Mouse (Mus musculus) thymus, postnatal 0 days (tissue): ENCODE measurements at regions not wholly inside any gene's neighbourhood (a gene's known extent, or its start where the extent isn't known, plus 50 kb on each side); places are given as distances from the start of the nearest gene placed in this dataset.

Experiments
- DNase-seq: peaks from one replicate; pipeline ENCODE4 v3.0.0-alpha.2; 2015; ENCODE audit warnings: low spot score

DNA sequence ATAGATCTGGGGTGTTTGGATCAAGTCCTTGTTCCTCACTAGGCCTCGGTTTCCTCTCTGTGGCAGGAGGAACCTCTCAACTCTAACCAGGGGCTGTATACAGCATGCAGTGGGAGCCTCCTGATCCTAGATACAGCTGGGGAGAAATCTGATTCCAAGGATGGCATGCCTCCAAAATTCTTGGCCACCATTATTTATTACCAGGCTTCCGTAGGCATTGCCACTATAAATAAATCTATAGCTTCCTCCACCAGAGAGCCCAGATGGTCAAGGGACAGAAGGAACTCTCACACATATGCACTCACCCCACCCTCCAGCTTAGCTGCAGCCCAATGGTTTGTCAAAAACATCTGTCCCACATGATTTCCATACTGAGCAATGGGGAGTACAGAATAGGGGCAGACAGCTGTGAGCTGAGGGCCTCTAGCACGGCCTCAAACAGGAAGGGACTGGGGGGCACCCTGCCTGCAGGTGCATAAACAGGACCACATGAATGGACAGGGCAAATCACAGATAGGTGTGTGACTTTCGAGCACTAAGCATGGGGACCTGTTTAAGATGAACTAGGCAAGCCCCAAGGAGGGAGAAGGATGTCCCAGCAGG is 100.8 kb upstream of the Mgme1 start:
- DNase-seq, result no peak

DNA sequence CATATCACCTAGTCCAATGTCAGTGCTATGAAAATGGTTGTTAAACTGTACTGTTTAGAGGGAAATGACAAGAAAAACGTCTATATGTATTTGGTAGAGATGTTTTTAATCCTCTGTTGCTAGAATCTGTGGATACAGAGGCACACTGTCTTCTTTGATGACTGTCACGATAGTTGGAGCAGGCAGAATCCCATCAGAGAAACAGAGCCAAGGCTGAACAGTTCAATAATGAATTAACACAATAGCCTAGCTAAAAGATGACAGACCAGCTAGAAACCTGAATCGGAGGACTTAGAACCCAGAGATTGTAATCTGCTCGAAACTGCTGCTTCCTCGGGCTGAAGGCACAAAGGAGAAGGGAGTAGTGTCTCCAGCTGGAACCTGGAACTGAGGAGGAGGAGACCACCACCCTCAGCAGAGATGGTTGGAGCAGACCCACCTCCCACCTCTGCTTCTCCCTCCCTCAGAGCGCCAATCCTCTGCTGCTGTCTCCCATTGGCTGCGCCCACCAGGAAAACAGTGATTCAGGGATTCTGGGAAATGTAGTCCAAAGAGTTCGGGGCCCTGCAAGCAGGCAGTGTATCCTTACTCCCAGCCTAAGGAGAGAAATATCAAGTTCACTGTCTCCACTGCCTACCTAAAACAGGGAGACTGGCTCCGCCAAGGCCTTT is 98.2 kb upstream of the Mgme1 start:
- DNase-seq, result no peak

DNA sequence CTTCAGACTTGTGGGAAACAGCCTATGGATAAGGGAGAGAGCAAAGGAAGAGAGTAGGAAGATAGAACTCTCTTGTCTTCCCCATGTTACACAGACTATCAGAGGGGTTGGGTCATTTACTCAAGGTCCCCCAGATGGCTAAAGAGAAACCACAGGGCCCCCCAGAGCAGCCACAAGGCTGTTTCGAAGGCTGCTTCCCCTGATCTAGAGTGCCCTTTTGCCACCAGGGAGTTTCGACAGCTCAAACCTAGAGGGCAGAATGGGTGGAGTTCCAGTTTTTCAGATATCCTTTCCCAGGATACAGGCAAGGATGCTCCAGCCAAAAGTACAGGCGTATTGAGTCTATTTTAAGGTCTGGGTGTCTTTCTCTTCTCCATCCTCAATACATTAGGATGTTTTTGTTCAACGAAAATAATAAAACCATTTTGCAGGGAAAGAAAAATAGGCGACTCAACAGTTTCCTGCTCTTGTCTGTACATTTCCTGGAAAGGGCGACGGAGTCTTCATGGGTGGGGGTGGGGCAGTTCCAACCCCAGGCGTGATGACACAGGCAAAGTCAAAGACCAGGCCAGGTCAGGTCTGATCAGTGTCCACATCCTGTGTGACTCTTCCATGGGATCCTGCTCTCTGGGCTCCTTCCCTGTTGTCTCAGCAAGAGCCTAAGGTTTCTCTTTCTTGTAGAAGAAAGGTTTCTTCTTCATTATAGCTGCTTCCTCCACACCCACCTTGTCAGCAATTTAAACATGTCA is 96.9 kb upstream of the Mgme1 start:
- DNase-seq, result no peak

DNA sequence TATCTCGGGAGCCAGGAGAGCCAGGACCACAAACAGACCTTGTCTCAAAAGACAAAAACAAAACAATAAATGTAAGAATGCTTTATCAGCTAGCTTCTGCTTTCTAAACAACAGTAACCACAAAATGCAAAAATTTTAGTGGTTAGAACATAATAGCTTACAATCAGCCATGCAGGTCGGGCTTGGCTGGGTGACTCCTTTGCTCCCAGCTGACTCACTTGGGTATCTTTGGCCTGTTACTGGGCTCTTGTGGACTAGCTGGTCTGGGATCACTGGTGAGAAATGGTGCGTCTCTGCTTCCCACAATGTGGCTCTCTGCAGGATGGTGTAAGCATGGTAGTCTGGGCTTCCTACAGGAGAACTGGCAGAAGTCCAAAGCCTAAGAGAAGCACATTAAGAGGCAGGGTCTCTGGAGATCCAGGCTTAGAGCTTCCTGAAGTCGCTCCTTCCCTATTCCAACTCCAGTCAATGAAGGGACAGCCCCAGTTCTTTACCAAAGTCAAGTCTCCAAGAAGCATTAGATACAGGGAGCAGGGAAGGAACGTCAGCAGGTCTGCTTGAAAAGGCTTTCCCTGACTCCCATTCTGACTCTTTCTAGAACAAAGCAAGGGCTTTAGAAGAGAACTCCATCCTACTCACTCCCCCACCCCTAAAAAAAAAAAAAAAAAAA is 96.0 kb upstream of the Mgme1 start:
- no peak for DNase-seq

DNA sequence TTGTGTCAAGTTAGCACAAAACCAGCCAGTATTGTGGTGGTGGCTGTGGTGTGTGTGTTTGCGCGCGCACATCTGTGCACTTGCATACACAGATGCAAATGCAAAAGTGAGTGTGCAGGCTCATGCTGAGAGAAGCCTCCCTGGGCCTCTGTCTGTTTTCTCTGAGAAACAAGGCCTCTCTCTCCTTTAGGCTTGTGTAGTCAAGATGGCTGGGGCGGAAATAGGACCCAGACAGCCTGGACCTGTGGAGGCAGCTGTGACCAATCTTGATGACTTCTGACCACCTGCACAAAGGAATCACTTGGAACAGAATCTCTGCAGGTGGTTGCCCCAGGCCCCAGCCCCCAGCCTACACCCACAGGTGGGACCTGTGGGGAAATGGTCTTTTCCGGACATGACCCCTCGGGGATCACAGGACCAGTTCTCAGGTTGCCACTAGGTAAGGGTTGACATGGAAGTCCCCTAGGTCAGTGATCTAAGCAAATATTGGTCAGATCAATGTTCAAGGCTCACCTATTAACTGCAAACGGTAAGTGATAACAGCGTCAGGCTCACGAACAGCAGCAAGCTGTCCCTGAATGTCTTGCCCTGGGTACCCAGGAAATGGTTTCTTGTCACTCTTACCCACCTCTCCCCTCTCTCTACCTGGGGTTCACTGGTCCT is 93.8 kb upstream of the Mgme1 start:
- DNase-seq, result peak; percentile 31

DNA sequence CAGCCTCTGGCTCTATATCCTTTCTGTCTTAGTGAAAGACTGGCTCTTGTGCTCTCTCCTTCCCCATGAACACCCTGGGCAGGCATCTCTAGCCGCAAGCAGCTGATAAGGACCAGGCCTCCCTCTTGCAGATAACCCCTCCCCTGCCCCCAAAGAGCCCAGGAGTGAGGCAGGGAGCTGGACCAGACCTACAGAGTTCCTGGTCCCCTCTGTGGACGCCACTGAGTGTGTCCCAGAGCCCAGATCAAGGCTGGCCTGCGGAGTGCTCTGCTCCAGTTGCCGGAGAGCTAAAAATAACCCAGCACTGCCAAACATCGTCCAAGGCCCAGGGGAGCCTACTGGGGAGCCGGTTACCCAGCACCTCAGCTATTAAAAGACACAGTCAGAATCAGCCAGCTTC is 93.2 kb upstream of the Mgme1 start:
- DNase-seq, result no peak

DNA sequence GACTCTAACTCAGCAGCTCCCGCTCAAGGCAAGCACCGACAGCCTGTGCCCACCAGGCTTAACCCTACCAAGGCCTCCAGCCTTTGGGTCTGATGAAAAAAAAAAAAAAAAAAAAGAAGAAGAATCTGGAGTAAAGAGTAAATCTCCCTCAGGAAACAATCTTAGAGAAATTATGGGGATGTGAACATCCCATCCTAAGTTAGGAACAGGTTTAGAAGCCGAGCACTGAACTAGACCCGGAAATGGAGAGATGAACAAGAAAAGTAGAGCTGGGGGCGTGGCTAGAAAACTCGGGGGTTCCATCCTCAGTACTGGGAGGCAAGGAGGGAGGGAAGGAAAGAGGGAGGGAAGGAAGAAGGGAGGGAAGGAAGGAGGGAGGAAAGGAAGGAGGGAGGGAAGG is 92.5 kb upstream of the Mgme1 start:
- peak; percentile 42 for DNase-seq

DNA sequence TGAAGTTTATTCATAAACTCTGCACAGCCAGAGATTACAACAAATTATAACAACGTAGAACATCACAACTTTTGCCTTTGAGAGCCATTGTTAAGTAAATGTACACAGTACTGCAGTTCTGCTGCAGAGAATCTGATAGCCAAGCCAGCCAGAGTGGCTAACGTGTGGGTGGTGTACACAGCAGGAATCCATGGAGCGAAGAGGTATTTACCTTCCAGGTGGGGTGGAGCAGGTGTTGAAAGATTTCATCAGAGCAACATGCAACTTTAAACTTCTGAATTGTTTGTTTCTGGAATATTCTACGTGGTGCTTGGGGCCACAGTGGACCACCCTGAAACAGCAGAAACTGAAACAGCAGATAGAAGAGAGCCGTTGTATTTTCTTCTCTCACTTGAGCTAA is 88.4 kb upstream of the Mgme1 start:
- DNase-seq, result no peak

DNA sequence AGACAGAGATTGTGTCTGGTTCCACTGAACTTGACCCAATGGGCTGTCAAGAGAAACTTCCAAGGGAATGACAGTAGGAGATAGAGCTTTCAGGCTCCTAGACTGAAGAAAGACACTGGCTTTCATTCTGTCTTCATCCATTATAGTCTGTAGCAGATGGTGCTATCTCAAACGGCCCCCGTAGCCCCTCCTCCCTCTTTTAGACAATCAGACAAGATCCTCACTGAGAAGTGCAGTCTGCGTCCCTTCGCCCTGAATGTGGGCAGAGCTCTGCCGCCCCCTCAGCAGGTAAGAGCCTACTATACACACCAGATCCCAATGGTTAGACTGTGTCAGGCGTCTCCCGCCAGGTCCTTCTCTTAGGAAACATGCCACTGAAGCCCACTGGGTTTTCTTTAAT is 87.9 kb upstream of the Mgme1 start:
- DNase-seq, result no peak

DNA sequence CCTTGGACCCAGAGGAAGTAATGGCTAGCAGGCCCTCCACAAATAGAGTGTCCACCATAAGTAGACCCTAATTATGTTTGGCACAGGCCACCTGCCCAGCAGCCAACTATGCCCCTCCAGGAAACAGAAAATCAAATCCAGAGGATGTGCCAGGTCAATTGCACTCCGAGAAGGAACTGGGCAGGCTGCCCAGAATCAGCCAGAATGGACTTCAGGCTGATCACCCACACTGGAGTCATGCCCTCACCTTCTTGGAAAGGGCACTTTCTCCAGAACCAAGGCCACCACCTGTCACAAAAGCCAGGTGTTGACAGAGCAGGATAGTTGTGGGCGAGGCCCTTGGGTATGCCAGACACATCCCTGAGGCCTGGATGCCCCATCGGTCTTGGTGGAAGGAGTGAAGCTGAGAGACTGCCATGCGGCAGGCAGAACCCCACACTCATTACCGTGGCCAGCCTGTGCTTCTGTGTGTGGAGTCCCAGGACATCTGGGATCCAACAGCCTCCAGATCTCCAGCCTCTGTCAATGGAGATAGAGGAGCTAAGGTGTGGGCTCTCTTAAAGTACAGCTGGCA is 87.0 kb upstream of the Mgme1 start:
- no peak for DNase-seq

DNA sequence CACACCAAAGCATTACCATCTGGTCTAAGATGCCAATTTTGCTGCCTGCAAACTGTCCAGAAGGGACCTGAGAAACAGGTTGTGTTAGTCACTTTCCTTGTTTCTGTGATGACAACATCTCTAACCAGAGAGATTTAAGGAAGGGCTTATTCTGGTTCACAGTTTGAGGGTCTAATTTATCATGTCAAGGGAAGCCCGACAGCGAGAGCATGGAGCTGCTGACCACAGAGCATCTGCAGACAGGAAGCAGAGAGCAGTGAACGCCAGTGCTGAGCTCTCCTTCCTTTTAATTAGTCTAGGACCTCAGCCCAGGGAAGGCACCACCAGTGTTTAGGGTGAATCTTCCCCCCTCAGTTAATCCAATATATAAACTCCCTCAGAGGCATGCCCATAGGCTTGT is 85.3 kb upstream of the Mgme1 start:
- DNase-seq, result no peak

DNA sequence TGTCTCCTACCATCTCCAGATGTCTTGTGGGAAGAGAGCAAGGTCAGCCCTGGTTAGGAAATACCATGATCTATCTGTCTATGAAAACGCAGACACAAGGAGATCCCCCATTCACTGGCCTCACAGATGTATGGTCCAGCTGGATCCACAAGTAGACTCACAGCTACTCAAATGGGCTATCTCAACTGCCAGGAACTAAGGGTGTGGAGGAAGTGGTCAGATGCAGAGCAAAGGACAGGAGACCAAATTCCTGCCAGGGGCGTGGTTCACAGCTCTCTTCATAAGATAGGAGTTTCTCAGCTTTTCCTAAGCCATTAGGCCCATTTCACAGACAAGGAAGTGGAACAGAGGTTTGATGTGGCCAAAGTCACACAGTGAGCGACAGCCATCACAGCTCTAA is 84.0 kb upstream of the Mgme1 start:
- no peak for DNase-seq

DNA sequence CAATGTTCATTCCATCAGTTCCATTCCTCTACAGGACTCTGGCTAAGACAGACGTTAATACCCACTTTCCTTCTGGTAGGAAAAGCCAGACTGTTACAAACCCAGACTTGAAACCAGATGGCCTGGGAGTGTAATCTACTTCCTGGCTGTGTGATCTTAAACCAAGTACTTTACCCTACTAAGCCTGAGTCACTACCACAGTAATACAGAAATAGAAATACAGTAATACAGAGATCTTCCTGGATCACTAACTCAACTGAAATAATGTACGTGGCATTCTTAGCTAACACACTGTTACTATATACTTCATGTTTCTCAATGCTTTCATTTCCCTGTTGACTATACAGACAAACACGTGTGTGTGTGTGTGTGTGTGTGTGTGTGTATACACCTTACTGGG is 82.4 kb upstream of the Mgme1 start:
- DNase-seq, result no peak

DNA sequence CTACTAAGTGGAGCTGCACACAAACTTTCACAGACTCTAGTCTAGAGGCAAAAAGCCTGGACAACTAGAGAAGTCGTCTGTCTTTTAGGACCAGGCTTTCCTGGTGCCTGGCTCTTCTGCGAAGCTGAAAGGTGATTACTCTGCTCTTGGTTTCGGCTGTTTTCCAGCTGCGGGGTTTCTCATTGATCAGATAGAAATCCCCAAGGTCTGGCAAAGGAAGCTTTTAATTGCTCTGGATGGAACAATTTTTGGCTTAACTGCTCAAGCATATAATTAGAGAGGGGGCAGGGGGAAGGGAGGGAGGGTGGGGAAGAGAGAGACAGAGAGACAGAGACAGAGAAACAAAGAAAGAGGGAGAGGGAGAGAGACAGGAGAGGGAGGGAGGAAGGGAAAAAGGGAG is 82.0 kb upstream of the Mgme1 start:
- no peak for DNase-seq

DNA sequence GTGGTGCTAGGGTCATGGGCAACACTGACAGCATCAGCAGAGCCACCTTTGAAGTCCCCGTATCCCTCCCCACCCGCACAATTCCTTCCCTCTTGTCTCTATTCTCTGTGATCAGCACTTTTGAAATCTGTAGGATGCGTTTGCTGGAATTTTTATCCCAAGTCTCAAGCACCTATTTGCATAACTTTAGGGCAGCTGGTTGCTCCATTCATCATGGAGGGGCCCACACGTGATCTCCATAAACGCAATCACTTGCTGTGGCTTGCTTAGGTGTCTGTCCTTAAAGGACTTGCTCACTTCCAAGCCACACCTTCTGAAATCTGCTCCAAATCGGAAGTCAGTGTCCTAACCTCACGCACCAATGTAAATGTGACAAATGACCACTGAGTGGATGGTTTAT is 80.7 kb upstream of the Mgme1 start:
- no peak for DNase-seq

DNA sequence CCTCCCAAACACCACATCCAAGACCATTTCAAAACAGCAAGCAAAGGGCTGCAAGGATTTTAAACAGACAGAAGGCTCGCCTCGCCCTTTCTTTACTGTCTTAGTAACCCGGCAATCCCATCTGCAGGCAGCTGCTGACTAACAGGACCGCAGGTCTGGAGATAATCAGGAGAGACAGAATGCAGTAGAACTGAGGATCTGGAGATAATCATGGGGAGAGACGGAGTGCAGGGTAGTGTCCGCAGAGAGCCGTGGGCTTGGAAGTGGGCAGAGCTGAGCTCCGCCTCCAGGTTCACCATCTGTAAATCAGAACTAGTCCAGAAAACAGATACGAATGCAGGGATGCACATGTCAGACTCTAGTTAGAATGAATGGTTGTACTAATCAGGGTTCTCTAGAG is 79.4 kb upstream of the Mgme1 start:
- DNase-seq, result no peak

DNA sequence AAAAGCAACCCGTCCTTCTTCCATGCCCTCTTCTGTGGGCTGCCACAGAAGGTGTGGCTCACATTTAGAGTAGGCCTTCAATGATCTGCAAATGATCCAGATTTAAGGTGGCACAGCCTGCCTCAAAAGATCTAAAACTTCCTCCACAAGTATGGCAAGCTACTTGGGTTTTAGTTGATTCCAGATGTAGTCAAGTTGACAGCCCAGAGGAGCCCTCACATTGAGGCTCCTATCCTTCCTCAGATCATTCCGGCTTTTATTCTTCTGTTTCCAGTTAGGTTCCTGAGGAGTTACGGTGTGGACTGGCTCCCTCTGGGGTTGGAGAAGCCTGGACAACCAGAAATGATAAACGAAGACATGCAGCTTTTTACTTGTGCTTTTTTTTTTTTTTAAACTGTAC is 78.8 kb upstream of the Mgme1 start:
- DNase-seq, result no peak

DNA sequence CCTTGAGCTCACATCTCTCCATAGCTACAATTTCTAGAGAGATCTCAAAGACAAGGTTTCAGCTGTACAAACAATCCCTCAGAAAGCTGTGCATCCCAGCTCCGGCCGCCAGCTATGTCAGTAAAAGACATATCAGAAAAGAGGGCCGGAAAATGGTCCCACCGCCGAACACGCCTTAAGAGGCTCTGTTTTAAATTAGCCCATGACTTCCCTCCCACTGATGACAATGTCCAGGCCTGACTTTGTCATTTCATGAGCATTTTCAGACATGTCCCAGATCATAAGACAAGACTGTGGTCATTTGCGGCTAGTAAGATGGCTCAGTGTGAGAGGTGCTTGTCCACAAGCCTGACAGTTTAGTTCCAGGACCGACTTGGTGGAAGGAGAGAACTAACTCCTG is 78.0 kb upstream of the Mgme1 start:
- no peak for DNase-seq

DNA sequence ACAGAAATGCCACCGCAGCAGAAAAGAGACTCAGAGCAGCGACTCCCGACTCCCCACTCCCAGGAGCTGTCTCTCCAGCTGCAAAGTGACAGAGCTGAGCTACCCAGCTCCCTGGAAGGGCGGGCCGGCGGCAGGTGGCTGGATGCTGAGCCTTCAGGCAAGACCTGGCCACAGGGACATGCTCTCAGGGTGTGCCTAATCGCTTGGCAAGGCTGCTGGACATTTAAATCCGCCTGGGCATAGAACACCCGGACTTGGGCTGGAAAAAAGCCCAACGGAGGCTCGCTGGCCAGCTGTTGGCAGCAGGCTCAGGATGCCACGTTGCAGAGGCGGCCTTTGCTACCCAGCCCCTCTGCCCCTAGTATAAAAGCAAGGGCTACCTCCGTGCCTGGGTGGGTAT is 74.6 kb upstream of the Mgme1 start:
- no peak for DNase-seq

DNA sequence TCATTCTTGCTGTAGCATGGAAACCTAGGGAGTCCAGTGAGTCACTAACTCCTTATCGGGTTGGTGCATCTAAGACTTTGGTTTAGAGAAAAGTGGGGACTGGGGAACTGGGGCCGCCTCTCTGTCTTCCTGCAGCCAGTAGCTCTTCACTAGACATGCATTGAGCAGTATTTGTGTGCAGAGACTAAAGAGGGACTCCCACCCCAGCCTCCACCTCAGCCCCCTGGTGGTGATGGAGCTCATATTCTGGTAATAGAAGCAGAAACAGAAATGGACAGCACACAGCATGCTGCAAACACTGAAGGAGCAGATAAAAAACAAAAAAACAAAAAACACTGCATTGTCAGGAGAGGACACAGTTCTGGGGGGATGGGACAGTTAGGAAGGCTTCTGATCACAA is 73.3 kb upstream of the Mgme1 start:
- peak; percentile 53 for DNase-seq

DNA sequence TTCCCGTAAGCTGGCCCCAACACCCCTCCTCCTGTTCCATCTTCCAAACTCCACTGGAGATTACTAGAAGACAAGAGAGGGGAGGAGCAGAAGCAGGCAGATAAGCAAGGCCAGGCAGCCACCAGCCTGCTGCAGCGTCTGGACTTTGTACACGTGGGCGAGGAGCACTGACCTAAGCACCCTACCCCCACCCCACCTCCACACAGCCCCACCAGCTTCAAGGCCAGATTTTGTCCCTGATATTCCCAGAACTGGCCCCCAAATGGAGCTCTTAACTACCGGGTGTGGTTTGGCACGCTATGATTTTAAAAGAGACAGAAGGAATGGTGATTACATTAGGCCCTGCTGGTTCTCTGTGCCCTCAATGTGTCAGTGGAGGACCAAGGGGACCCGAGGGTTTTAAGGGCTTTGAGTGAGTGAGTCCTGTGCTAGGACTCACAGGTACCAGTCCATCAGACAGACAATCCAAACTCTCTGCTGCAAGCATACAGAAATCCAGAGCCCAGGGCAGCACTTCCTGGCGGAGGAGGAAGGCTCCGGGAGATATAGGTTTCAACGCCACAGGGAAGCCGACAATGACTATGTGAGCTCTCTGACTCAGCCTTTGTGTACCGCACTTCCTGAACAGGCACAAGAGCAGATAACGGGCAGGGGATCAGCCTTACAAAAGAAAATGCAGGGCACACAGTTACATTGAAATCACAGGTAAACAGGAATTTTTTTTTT is 72.0 kb upstream of the Mgme1 start:
- no peak for DNase-seq
